Mouse (Mus musculus): Measurements from ENCODE around the gene Hivep1.

Hivep1 gene

DNA sequence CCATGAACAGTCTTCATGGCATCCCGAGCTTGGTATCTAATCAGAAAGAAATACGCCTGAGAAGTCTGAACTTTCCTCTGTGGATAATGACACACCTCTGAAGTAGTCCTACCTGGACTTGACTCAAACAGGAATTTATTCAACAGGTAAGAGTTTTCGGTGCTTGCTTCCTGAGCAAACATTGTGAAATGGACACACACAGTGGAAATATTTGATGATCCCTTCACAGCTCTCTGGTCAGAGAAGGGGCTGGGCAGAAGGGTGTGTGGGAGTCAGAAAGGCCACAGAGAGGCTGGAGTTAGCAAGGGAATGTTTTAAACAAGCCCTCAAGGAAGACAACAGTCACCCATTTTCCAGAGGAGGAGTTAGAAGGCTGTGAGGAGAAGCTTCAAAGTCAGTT lies 186.7 kb downstream of the Hivep1 start:
- DNase-seq, result no peak

DNA sequence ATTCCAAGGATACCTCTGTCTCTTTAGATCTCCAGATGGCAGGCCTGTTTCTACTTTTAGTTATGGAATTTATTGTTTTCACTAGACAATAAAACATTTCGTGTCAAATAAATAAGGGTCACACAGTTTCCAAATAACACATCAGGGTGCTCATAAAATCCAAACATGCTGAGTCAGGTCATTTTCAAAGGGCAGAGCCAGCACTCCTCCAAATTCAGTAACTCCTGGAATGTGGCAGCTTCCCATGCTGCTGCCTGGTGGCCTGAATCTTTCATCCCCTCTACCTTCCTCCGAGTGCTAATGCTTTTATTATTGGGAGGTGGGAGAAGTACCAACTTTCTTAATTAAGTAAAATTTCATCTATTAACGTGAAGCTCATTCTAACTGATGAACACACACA lies 190.3 kb downstream of the Hivep1 start:
- DNase-seq, result no peak

All from layer of hippocampus, adult 9-11 months (tissue).